Mouse (Mus musculus) layer of hippocampus, adult 8-10 months (tissue): ENCODE data around the gene AY358078. TPM values are rescaled to one million over a fixed set of nuclear protein-coding genes. Genes with fewer than 3 reads are reported as not detected.

Experiments
- DNase-seq, 2 experiments: peaks; one replicate each; pipeline ENCODE4 v3.0.0; 2022; ENCODE audit warnings: low spot score in 2 of 2
- microRNA-seq, 2 experiments: library from miRNA; unstranded; fragments of <30 nt; microRNA quantifications; one replicate each; pipeline ENCODE4 v1.2.0; 2022
- total RNA-seq, 4 experiments: library from RNA; stranded (reverse); gene quantifications; 2 replicates each; pipeline ENCODE4 v1.2.4; 2022

Gene AY358078
- total RNA-seq, 4 experiments from 2014 or later, result not detected

- DNase-seq, result no peak
These were observed 71.9 kb downstream of the AY358078 start for GRCm38 (mm10) chr14:51871741-51872140.

Small RNA genes within 50 kb of the gene (microRNA-seq; reads per million reads assigned to microRNA genes)
- 0 reads per million in 2 experiments for gene Gm27375

Other genes with a start within 250 kb of the AY358078 start
- not detected for gene Gm5622, start 247.3 kb upstream of the AY358078 start, total RNA-seq
- gene Gm17175, start 226.0 kb upstream of the AY358078 start, total RNA-seq, result not detected
- gene Gm17174, start 207.9 kb upstream of the AY358078 start, total RNA-seq, result not detected
- not detected for gene Gm17078, start 188.7 kb upstream of the AY358078 start, total RNA-seq
- gene Gm4181, start 164.4 kb upstream of the AY358078 start, total RNA-seq, result not detected
- gene Gm17079, start 104.6 kb upstream of the AY358078 start, total RNA-seq, result not detected
- gene Gm5800, start 82.9 kb upstream of the AY358078 start, total RNA-seq, result not detected
- gene Ang4, start 26.5 kb upstream of the AY358078 start, total RNA-seq, result not detected
- not detected for gene Ear6, start 53.7 kb downstream of the AY358078 start, total RNA-seq
- gene Mettl17, start 84.8 kb downstream of the AY358078 start, total RNA-seq, result 10 to 100 TPM; 29.8 to 51.3 (median 38.8) TPM
- gene Slc39a2, start 92.8 kb downstream of the AY358078 start, total RNA-seq, result 10 to 100 TPM in 2 of 4 experiments, 1 to 10 TPM in 2; 4.8 to 13.0 (median 8.7) TPM
- gene Ndrg2, start 114.1 kb downstream of the AY358078 start, total RNA-seq, result 100 to 1,000 TPM; 843 to 941 (median 912) TPM
- not detected for gene Tppp2, start 118.4 kb downstream of the AY358078 start, total RNA-seq
- gene Rnase13, start 122.7 kb downstream of the AY358078 start, total RNA-seq, result not detected
- 10 to 100 TPM; 30.3 to 40.9 (median 34.5) TPM for gene Arhgef40, start 184.7 kb downstream of the AY358078 start, total RNA-seq
- 1 to 10 TPM in 2 of 4 experiments, under 1 TPM in 2; 0.74 to 1.7 (median 0.91) TPM for gene Tmem253, start 215.6 kb downstream of the AY358078 start, total RNA-seq
- 10 to 100 TPM; 45.7 to 46.6 (median 45.8) TPM for gene Zfp219, start 220.7 kb downstream of the AY358078 start, total RNA-seq
- gene Olfr221, start 242.4 kb downstream of the AY358078 start, total RNA-seq, result not detected